Mouse (Mus musculus) gastrocnemius, postnatal 10 days (tissue): ENCODE results near the gene Ust. TPM values are rescaled to one million over a fixed set of nuclear protein-coding genes. Genes with fewer than 3 reads are reported as not detected.

ENCODE experiments used
- DNase-seq: peaks from one replicate; pipeline ENCODE4 v3.0.0; 2021; ENCODE audit warnings: mixed read lengths
- total RNA-seq, 2 experiments: library from RNA; stranded (reverse); gene quantifications; 2 replicates each; pipeline ENCODE4 v1.2.3; 2021

Gene Ust
- total RNA-seq, 2 experiments from 2014 or later = 3.4 to 5.1 TPM

- no peak for DNase-seq
Measured at GRCm38 (mm10) chr10:8428787-8429778, 89.5 kb downstream of the Ust start.

- no peak for DNase-seq
Measured at GRCm38 (mm10) chr10:8427671-8428364, 90.8 kb downstream of the Ust start.

GRCm38 (mm10) chr10:8419496-8420009 is 99.1 kb downstream of the Ust start:
- no peak for DNase-seq

- no peak for DNase-seq
Measured at GRCm38 (mm10) chr10:8415474-8415873, 103.2 kb downstream of the Ust start.

- no peak for DNase-seq
Measured at GRCm38 (mm10) chr10:8415036-8415435, 103.6 kb downstream of the Ust start.

- no peak for DNase-seq
Measured at GRCm38 (mm10) chr10:8405141-8405540, 113.5 kb downstream of the Ust start.

- no peak for DNase-seq
Measured at GRCm38 (mm10) chr10:8392226-8392625, 126.4 kb downstream of the Ust start.

GRCm38 (mm10) chr10:8391264-8391748 is 127.3 kb downstream of the Ust start:
- peak; percentile 8 for DNase-seq

GRCm38 (mm10) chr10:8388239-8388638 is 130.4 kb downstream of the Ust start:
- DNase-seq = no peak

- no peak for DNase-seq
Measured at GRCm38 (mm10) chr10:8369894-8370500, 148.6 kb downstream of the Ust start.

GRCm38 (mm10) chr10:8365816-8366215 is 152.8 kb downstream of the Ust start:
- DNase-seq = no peak

GRCm38 (mm10) chr10:8364182-8364581 is 154.4 kb downstream of the Ust start:
- no peak for DNase-seq

- no peak for DNase-seq
Measured at GRCm38 (mm10) chr10:8363281-8363680, 155.3 kb downstream of the Ust start.

GRCm38 (mm10) chr10:8358286-8359045 is 160.2 kb downstream of the Ust start:
- no peak for DNase-seq

- no peak for DNase-seq
Measured at GRCm38 (mm10) chr10:8353534-8353933, 165.1 kb downstream of the Ust start.

- DNase-seq = no peak
Measured at GRCm38 (mm10) chr10:8350626-8351025, 168.0 kb downstream of the Ust start.

- DNase-seq = no peak
Measured at GRCm38 (mm10) chr10:8347497-8347896, 171.1 kb downstream of the Ust start.

GRCm38 (mm10) chr10:8342556-8342955 is 176.1 kb downstream of the Ust start:
- DNase-seq = no peak

GRCm38 (mm10) chr10:8339645-8340428 is 178.8 kb downstream of the Ust start:
- DNase-seq = no peak

GRCm38 (mm10) chr10:8336601-8337000 is 182.0 kb downstream of the Ust start:
- DNase-seq = no peak

- no peak for DNase-seq
Measured at GRCm38 (mm10) chr10:8330958-8331357, 187.7 kb downstream of the Ust start.
